Mouse (Mus musculus): ENCODE measurements around the gene Hsfy2.

- TF ChIP-seq CTCF (IDR thresholded peaks at IDR 0.05) (no peak), EP300 (IDR thresholded peaks at IDR 0.05) (no peak)
Observed at GRCm38 (mm10) chr1:56685053-56685557, 47.9 kb upstream of the Hsfy2 start.

Data from lung, postnatal 0 days (tissue).